Mouse (Mus musculus) layer of hippocampus, adult 9-11 months (tissue): ENCODE measurements at regions not wholly inside any gene's neighbourhood (a gene's known extent, or its start where the extent isn't known, plus 50 kb on each side); places are given as distances from the start of the nearest gene placed in this dataset.
A peak's percentile ranks its signal among the peaks of the same experiment; 100 is the strongest.

Source experiments
- DNase-seq: peaks from one replicate; pipeline ENCODE4 v3.0.0; 2022

DNA sequence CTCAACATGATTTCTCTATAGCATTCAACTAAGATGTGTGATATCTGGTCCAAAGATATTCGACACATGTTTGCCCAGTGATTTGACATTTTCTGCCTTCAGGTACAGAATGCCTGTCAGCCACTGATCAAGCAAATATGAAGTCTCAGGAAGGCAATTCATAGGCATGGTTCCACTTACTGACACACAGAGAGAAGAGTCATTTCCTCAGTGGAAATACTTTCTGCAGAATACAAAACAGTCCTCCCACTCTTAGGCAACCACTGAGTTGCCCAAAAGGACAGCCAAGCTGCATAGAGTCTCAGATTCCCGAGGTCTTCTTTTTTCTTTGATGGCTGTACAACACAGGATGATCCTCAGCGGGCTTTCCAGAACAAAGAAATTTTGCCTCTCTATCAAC is 110.9 kb downstream of the Ndufa4 start:
- no peak for DNase-seq

- DNase-seq: peak; percentile 31
Measured at GRCm38 (mm10) chr6:11793366-11793765, 113.9 kb downstream of the Ndufa4 start.

DNA sequence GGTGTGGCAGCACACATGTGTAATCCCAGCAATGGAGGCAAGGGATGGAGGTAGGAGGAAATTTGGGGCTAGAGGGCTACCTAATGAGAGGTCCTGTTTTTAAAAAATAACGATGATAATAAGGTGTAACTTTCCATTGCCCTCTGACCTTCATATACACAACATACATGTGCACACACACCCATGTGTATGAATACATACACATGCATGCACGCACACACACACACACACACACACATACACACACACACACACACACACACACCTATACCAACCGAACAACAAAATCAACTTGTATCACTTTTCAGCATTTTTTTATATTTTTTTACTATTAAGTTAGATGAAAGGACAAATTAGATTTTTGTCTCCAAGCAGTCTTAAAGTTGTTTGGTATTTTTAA is 115.1 kb downstream of the Ndufa4 start:
- DNase-seq: no peak

- DNase-seq: no peak
Measured at GRCm38 (mm10) chr6:11791056-11791455, 116.2 kb downstream of the Ndufa4 start.

DNA sequence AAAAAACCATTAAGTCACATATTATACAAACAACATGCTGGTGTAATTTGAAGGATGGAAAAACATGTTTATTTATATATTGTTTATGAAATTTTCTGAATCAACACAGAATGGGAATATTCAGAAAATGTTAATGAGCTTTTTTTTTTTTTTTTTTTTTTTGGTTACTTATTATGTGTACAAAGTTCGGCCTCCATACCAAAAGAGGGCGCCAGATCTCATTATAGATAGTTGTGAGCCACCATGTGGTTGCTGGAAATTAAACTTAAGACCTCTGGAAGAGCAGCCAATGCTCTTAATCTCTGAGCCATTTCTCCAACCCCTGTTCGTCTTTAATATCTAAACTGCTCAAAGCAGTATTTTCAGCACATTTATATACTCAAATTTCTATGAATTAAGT is 133.3 kb downstream of the Ndufa4 start:
- DNase-seq: no peak

DNA sequence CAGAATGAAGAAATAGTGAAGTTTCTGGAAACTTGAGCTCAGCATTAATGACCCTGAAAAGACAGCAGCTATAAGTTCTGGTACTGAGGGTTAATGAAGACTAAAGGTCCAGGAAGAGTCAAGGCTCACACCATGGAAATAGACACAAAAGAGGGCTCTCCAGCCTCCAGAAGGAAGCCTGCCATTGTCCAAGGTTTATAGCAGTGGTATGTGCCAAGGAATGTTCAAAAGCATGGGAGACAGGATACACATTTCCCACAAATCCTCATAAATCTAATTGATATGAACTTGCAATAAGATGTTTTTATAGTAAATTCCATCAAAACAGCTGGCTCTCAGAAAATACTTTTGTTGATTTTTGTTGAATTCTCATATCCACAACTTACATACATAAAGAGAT is 144.4 kb downstream of the Ndufa4 start:
- no peak for DNase-seq

- DNase-seq: no peak
Measured at GRCm38 (mm10) chr6:11737667-11738066, 169.6 kb downstream of the Ndufa4 start.

GRCm38 (mm10) chr6:11731126-11731525 is 176.2 kb downstream of the Ndufa4 start:
- peak; percentile 49 for DNase-seq

DNA sequence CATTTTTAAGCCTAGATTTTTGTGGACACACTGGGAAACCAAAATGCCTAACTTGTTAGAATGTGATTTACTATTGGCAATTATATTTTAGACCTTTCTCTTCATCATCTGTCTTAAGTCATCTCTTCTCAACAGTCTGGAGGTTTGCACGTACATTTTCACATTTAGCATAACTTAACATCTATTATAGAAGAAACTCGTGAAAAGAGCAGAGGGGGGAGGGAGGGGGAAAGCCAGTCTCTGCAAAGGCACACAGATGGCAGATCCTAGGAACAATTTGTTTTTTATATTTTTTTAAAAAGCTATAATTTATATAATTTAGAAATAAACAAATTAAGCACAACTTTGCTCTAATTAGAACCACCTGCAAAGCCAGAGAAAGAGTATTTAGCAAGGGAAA is 176.6 kb downstream of the Ndufa4 start:
- no peak for DNase-seq

- DNase-seq: no peak
Measured at GRCm38 (mm10) chr6:11727806-11728205, 179.5 kb downstream of the Ndufa4 start.

GRCm38 (mm10) chr6:11727370-11727769 is 179.9 kb downstream of the Ndufa4 start:
- DNase-seq: no peak

DNA sequence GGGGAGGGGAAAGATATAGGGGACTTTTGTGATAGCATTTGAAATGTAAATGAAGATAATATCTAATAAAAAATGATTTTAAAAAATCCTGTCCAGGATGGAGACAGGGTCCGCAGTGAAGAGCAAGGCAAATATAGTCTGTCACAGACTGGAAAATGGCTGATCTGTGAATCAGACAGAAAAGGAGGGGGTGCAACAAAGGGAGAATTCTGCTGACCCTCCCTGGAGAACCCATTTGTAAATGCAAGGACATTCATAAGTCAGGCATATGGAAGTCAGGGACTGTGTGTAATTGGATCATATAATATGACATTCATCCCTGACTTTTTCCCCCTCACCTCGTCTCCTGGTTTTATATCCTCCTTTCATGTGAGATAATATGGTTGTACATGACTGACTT is 183.8 kb downstream of the Ndufa4 start:
- no peak for DNase-seq

DNA sequence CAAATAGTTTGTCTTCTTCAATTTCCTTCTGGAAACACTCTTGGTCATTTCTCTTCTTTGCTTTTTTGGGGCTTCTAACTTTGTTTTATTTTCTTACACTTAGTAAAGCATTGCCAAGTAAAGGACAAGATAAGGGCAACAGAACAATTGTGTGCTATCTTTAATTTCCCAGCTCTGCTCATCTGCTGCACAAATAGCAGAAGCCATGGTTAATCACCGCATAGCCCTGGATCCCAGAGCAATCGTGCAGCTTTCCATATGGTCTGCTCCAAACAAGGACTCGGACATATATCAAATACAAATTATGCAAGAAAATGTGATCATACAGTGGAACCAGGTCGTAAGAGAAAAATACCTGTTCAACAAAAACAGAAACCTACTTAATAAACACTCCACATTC is 187.0 kb downstream of the Ndufa4 start:
- no peak for DNase-seq

DNA sequence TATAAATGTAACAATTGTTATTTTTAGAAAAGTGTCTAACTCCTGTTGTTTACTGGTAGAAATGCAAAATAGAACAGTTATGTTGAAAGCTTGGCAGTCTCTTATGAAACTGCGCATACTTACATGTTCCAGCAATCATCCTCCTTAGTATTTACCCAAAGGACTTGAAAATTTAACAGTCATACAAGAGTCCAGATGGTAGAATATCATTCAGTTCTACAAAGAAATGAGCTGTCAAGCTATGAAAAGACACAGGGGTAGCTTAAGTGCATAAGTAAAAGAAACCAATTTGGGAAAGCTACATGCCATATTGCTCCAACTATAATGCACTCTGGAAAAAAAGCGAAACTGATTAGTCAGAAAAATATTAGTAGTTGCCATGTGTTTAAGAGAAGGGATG is 196.7 kb downstream of the Ndufa4 start:
- no peak for DNase-seq

DNA sequence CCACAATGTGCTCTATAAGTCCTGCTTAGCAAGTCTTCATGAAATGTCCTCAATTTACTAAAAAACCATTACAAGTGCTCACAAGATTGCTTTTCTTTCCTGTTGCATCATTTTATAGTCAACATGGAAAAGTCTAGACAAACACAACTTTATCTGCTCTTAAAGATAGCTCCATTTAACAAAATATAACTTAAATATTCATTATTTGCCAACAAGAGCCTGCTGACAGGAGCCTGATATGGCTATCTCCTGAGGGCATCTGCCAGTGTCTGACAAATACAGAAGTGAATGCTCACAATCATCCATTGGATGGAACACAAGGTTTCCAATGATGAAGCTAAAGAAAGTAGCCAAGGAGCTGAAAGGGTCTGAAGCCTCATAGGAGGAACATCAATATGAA is 197.8 kb downstream of the Ndufa4 start:
- DNase-seq: no peak
